Mouse (Mus musculus) testis, adult 2 months (tissue): ENCODE measurements around the gene Slc33a1. TPM values are rescaled to one million over a fixed set of nuclear protein-coding genes. Genes with fewer than 3 reads are reported as not detected.

Experiments used
- H3K27ac ChIP-seq: fragments of 200-500 bp; 2 replicates; pipeline ENCODE4 v1.5.1; 2012; ENCODE audit warnings: low read depth, low read length; ENCODE audit not compliant: control insufficient read depth, insufficient read depth
- H3K27me3 ChIP-seq: fragments of 200-500 bp; 2 replicates; pipeline ENCODE4 v1.6.1; 2012; ENCODE audit warnings: mild to moderate bottlenecking, low read length, moderate library complexity; ENCODE audit not compliant: control insufficient read depth, insufficient read depth
- H3K36me3 ChIP-seq: fragments of 200-500 bp; 2 replicates; pipeline ENCODE4 v1.6.1; 2012; ENCODE audit warnings: mild to moderate bottlenecking, low read length; ENCODE audit not compliant: control insufficient read depth, insufficient read depth
- H3K4me1 ChIP-seq: fragments of 200-500 bp; 2 replicates; pipeline ENCODE4 v1.6.1; 2012; ENCODE audit warnings: low read length; ENCODE audit not compliant: control insufficient read depth, insufficient read depth
- H3K4me3 ChIP-seq: fragments of 200-500 bp; 2 replicates; pipeline ENCODE4 v1.5.1; 2012; ENCODE audit warnings: low read depth, mild to moderate bottlenecking, low read length, moderate library complexity, mixed read lengths; ENCODE audit not compliant: control insufficient read depth
- CTCF ChIP-seq: fragments of 200-500 bp; IDR thresholded peaks from 2 replicates; pipeline ENCODE4 v1.5.1; 2012; ENCODE audit warnings: low read depth, mild to moderate bottlenecking, inconsistent platforms, low read length, moderate library complexity; ENCODE audit not compliant: control insufficient read depth, insufficient read depth, insufficient replicate concordance
- POLR2A ChIP-seq: fragments of 200-500 bp; IDR thresholded peaks from 2 replicates; pipeline ENCODE4 v1.6.1; 2012; ENCODE audit warnings: low read depth, mild to moderate bottlenecking, inconsistent platforms, low read length, moderate library complexity; ENCODE audit not compliant: control insufficient read depth
- polyA plus RNA-seq: library from polyadenylated mRNA; depleted of rRNA; stranded (reverse); fragments of >200 nt; gene quantifications from 2 replicates; pipeline ENCODE4 v1.2.3, GENCODE M21; 2012; rRNA removed

The Slc33a1 gene
- polyA plus RNA-seq, 1 experiment, result 18.5 TPM

- H3K27ac ChIP-seq, result no peak overlapping the region
- H3K36me3 ChIP-seq, result no peaks in the 10 kb centered on the region
- no peaks in the 10 kb centered on the region for H3K27me3 ChIP-seq
- H3K4me3 ChIP-seq, result no peak overlapping the region
- TF ChIP-seq POLR2A (no peak), CTCF (no peak)
- peaks cover 8% of the 10 kb centered on the region for H3K4me1 ChIP-seq
These were observed 68.8 kb downstream of the Slc33a1 start for GRCm38 (mm10) chr3:63895786-63896185.

- no peaks in the 10 kb centered on the region for H3K4me1 ChIP-seq
- no peak for TF ChIP-seq CTCF
- no peak for TF ChIP-seq POLR2A
- no peak overlapping the region for H3K27ac ChIP-seq
- H3K4me3 ChIP-seq, result no peak overlapping the region
- no peaks in the 10 kb centered on the region for H3K27me3 ChIP-seq
- no peaks in the 10 kb centered on the region for H3K36me3 ChIP-seq
These were observed 70.9 kb downstream of the Slc33a1 start for GRCm38 (mm10) chr3:63893677-63894076.

GRCm38 (mm10) chr3:63892154-63892553 lies 72.4 kb downstream of the Slc33a1 start:
- no peak overlapping the region for H3K4me3 ChIP-seq
- no peak overlapping the region for H3K27ac ChIP-seq
- no peak for TF ChIP-seq POLR2A
- TF ChIP-seq CTCF, result no peak
- no peaks in the 10 kb centered on the region for H3K27me3 ChIP-seq
- no peaks in the 10 kb centered on the region for H3K4me1 ChIP-seq
- H3K36me3 ChIP-seq, result no peaks in the 10 kb centered on the region

Other genes starting within 250 kb of the Slc33a1 start
- 0.23 and 0.26 TPM in 2 replicates for gene Plch1, start 65.3 kb downstream of the Slc33a1 start, polyA plus RNA-seq
- gene E130311K13Rik, start 35.3 kb downstream of the Slc33a1 start, polyA plus RNA-seq, result 1.3 and 1.7 TPM in 2 replicates
- 17.9 and 21.5 TPM in 2 replicates for gene Gmps, start 11.3 kb upstream of the Slc33a1 start, polyA plus RNA-seq
- gene Vmn2r1, start 116.8 kb upstream of the Slc33a1 start, polyA plus RNA-seq, result 0.13 and 0.15 TPM in 2 replicates
- gene Vmn2r2, start 177.2 kb upstream of the Slc33a1 start, polyA plus RNA-seq, result not detected in 2 replicates